Comparison of ENCODE assay signal across 9 mouse cellular contexts in the genomic region with DNA sequence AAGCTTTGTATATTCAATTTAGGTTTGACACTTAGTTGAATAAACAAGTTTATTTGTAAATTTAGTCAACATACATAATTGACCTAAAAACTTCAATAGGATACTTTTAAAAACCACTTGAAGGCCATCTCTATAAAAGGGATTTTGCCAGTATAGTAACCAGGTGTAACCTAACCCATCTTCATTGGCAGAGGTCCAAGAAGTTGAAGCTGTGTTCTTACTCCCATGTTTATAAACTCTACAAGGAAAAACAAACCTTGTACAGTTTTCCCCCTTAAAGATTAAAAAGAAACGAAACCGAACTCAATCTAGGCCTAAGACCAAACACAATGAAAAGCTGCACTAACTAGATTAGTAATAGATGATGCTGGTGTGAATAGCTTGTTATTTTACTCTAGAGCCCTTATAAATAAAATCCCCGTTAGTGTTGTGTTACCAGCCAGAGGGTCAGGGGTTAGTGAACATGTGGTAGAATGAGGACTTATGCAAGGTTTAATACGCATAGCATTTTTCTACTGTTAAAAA. TPM values are rescaled to one million over a fixed set of nuclear protein-coding genes. Genes with fewer than 3 reads are reported as not detected.
DNase-seq lines count a peak whose midpoint lies in the region; ATAC-seq and TF ChIP-seq lines count a peak whose summit lies in the region.
"Had no signal": no experiment of that assay in that cellular context is flagged by ENCODE, and none has a peak within 500 bp of the region (broad histone marks: within the 10 kb centered on the region; RNA-seq: fewer than 3 reads in every experiment).

No protein-coding gene starts in this region.

- no peak overlapping the region; the same call in 1 of the 2 replicates for H3K27ac ChIP-seq in gastrocnemius, adult 2 months
- no peak overlapping the region for H3K27ac ChIP-seq in forebrain, embryonic 14.5 days (ENCODE audit: low read depth, low read length)
- H3K27ac ChIP-seq in liver, embryonic 14.5 days = no peak overlapping the region

- no peaks in the 10 kb centered on the region for H3K9me3 ChIP-seq in forebrain, embryonic 14.5 days (replicated peaks; ENCODE audit: control insufficient read depth, low read length)
- no peaks in the 10 kb centered on the region for H3K9me3 ChIP-seq in liver, embryonic 14.5 days (ENCODE audit: control insufficient read depth, low read length)

- no peak for TF ChIP-seq EP300 in liver, embryonic 14.5 days (IDR thresholded peaks at IDR 0.05; ENCODE audit: low read depth)

- intact Hi-C loops in gastrocnemius, adult 2 months (cut with DNase I) = no loop called here

- H3K4me2 ChIP-seq in forebrain, embryonic 14.5 days (ENCODE audit: low read length) = peak overlapping the region; percentile 66
- H3K4me2 ChIP-seq in liver, embryonic 14.5 days (ENCODE audit: low read depth) = peak overlapping the region; percentile 77

- peaks cover 24% of the 10 kb centered on the region; the same call in 1 of the 2 replicates for H3K36me3 ChIP-seq in forebrain, embryonic 14.5 days (ENCODE audit: control insufficient read depth, insufficient read depth, low read length)
- H3K36me3 ChIP-seq in liver, embryonic 14.5 days (replicated peaks; ENCODE audit: control insufficient read depth, insufficient read depth, low read depth) = peaks cover 20% of the 10 kb centered on the region

- 59% methylated on average over 4 of the region's 4 CpGs for WGBS in forebrain, embryonic 14.5 days
- 76% methylated on average over 4 of the region's 4 CpGs for WGBS in liver, embryonic 14.5 days (ENCODE audit: insufficient replicate concordance)

- peak overlapping the region; percentile 9; the same call in 1 of the 2 replicates for H3K9ac ChIP-seq in forebrain, embryonic 14.5 days (ENCODE audit: low read length)
- H3K9ac ChIP-seq in liver, embryonic 14.5 days (replicated peaks) = peak overlapping the region; percentile 47

- TF ChIP-seq CTCF in gastrocnemius, adult 2 months (IDR thresholded peaks at IDR 0.05) = no peak
- TF ChIP-seq CTCF in liver, embryonic 14.5 days (IDR thresholded peaks at IDR 0.05; ENCODE audit: low read depth) = no peak

- peaks cover 7% of the 10 kb centered on the region; the same call in 1 of the 2 replicates for H3K4me1 ChIP-seq in forebrain, embryonic 14.5 days (ENCODE audit: control insufficient read depth, insufficient read depth, low read length)
- peaks cover 4 to 6% of the 10 kb centered on the region in 2 experiments; a peak in 3 of 4 replicates for H3K4me1 ChIP-seq in liver, embryonic 14.5 days (replicated peaks; ENCODE audit: control insufficient read depth in 2 of 2, insufficient read depth in 2 of 2, low read length in 1 of 2)

- peak overlapping the region; percentile 93 for H3K4me3 ChIP-seq in gastrocnemius, adult 2 months
- peak overlapping the region; percentile 29 for H3K4me3 ChIP-seq in forebrain, embryonic 14.5 days (ENCODE audit: low read depth, low read length)
- H3K4me3 ChIP-seq in liver, embryonic 14.5 days (ENCODE audit: insufficient read depth in 1 of 2, low read depth in 2 of 2, low read length in 2 of 2) = peak overlapping the region in 1 of 2 experiments; percentile 55; a peak in 2 of 4 replicates

- DNase-seq in gastrocnemius, adult 2 months = no peak
- DNase-seq in gastrocnemius, postnatal 25 days = no peak
- peak; percentile 43 for DNase-seq in 416B (ENCODE audit: low read depth)
- DNase-seq in forebrain, embryonic 14.5 days (ENCODE audit: low spot score) = no peak
- DNase-seq in liver, embryonic 14.5 days (ENCODE audit: low read depth in 3 of 3, low spot score in 3 of 3) = no peak
- DNase-seq in layer of hippocampus, adult 8-10 months (ENCODE audit: low spot score in 2 of 2) = no peak
- no peak for DNase-seq in right cerebral cortex, postnatal 36 days (ENCODE audit: low spot score in 2 of 2)
- no peak for DNase-seq in urinary bladder, adult 2 months (ENCODE audit: low spot score)
- DNase-seq: cerebellum, adult 9-11 months had no signal

- H3K27me3 ChIP-seq in forebrain, embryonic 14.5 days (replicated peaks; ENCODE audit: control insufficient read depth, insufficient read depth, low read length) = no peaks in the 10 kb centered on the region
- H3K27me3 ChIP-seq in liver, embryonic 14.5 days (ENCODE audit: control insufficient read depth, insufficient read depth, low read length) = no peaks in the 10 kb centered on the region

- no peak for ATAC-seq in forebrain, embryonic 14.5 days
- ATAC-seq in liver, embryonic 14.5 days (ENCODE audit: insufficient read depth) = no peak

RNA-seq across cellular contexts. Expression of a gene that starts 5.4 kb away (rescaled TPM):
- total RNA-seq in gastrocnemius, adult 2 months (2021) = 10 to 100 TPM; 55.9 to 58.7 TPM
- 10 to 100 TPM; 65.8 to 68.4 TPM for total RNA-seq in gastrocnemius, postnatal 25 days (2021)
- 2,620 and 3,081 TPM in 2 replicates for polyA plus RNA-seq in forebrain, embryonic 14.5 days (2014; fragmentation: Nextera tagmentation; extraction: Ambion mirVana)
- polyA plus RNA-seq in liver, embryonic 14.5 days (2012; rRNA removed) = 173 and 248 TPM in 2 replicates
- 651 and 676 TPM in 2 replicates for polyA plus RNA-seq in liver, embryonic 14.5 days (2014; fragmentation: Nextera tagmentation; extraction: Ambion mirVana)
- 100 to 1,000 TPM; 243 to 308 (median 280) TPM for total RNA-seq in layer of hippocampus, adult 8-10 months (2022)
- polyA plus RNA-seq in urinary bladder, adult 2 months (2012; rRNA removed) = 374 and 394 TPM in 2 replicates

RNA-seq across cellular contexts. Expression of a gene that starts 7.8 kb away (rescaled TPM):
- 1 to 10 TPM; 7.0 to 7.4 TPM for total RNA-seq in gastrocnemius, adult 2 months (2021)
- 1 to 10 TPM; 6.1 to 6.6 TPM for total RNA-seq in gastrocnemius, postnatal 25 days (2021)
- 23.4 and 24.9 TPM in 2 replicates for polyA plus RNA-seq in forebrain, embryonic 14.5 days (2014; fragmentation: Nextera tagmentation; extraction: Ambion mirVana)
- polyA plus RNA-seq in liver, embryonic 14.5 days (2012; rRNA removed) = 10.4 and 12.1 TPM in 2 replicates
- 6.4 and 7.9 TPM in 2 replicates for polyA plus RNA-seq in liver, embryonic 14.5 days (2014; fragmentation: Nextera tagmentation; extraction: Ambion mirVana)
- total RNA-seq in layer of hippocampus, adult 8-10 months (2022) = 10 to 100 TPM; 26.3 to 31.6 (median 28.2) TPM
- 23.3 and 23.7 TPM in 2 replicates for polyA plus RNA-seq in urinary bladder, adult 2 months (2012; rRNA removed)

RNA-seq across cellular contexts. Expression of a gene that starts 9.8 kb away (rescaled TPM):
- total RNA-seq in gastrocnemius, adult 2 months (2021) = 1 to 10 TPM; 3.0 to 3.8 TPM
- total RNA-seq in gastrocnemius, postnatal 25 days (2021) = 1 to 10 TPM; 3.6 to 4.3 TPM
- 53.9 and 59.5 TPM in 2 replicates for polyA plus RNA-seq in forebrain, embryonic 14.5 days (2014; fragmentation: Nextera tagmentation; extraction: Ambion mirVana)
- 55.9 and 59.1 TPM in 2 replicates for polyA plus RNA-seq in liver, embryonic 14.5 days (2012; rRNA removed)
- 102 and 113 TPM in 2 replicates for polyA plus RNA-seq in liver, embryonic 14.5 days (2014; fragmentation: Nextera tagmentation; extraction: Ambion mirVana)
- 10 to 100 TPM; 11.6 to 20.7 (median 16.1) TPM for total RNA-seq in layer of hippocampus, adult 8-10 months (2022)
- 45.4 and 51.7 TPM in 2 replicates for polyA plus RNA-seq in urinary bladder, adult 2 months (2012; rRNA removed)

RNA-seq across cellular contexts. Expression of a gene that starts 47.8 kb away (rescaled TPM):
- 1 to 10 TPM; 4.2 to 4.5 TPM for total RNA-seq in gastrocnemius, adult 2 months (2021)
- 1 to 10 TPM; 4.2 to 4.5 TPM for total RNA-seq in gastrocnemius, postnatal 25 days (2021)
- 0.48 and 0.62 TPM in 2 replicates for polyA plus RNA-seq in forebrain, embryonic 14.5 days (2014; fragmentation: Nextera tagmentation; extraction: Ambion mirVana)
- 0.10 and 0.11 TPM in 2 replicates for polyA plus RNA-seq in liver, embryonic 14.5 days (2012; rRNA removed)
- polyA plus RNA-seq in liver, embryonic 14.5 days (2014; fragmentation: Nextera tagmentation; extraction: Ambion mirVana) = 0.16 and 0.17 TPM in 2 replicates
- 10 to 100 TPM in 3 of 4 experiments, 1 to 10 TPM in 1; 6.7 to 13.0 (median 11.3) TPM for total RNA-seq in layer of hippocampus, adult 8-10 months (2022)
- polyA plus RNA-seq in urinary bladder, adult 2 months (2012; rRNA removed) = 24.7 and 35.7 TPM in 2 replicates

RNA-seq across cellular contexts. Expression of a gene that starts 55.4 kb away (rescaled TPM):
- under 1 TPM; 0.13 to 0.50 TPM for total RNA-seq in gastrocnemius, adult 2 months (2021)
- total RNA-seq in gastrocnemius, postnatal 25 days (2021) = under 1 TPM; 0.16 to 0.38 TPM
- polyA plus RNA-seq in forebrain, embryonic 14.5 days (2014; fragmentation: Nextera tagmentation; extraction: Ambion mirVana) = 0.19 and 0.62 TPM in 2 replicates
- polyA plus RNA-seq in liver, embryonic 14.5 days (2012; rRNA removed) = 18.7 and 19.6 TPM in 2 replicates
- 14.9 and 16.8 TPM in 2 replicates for polyA plus RNA-seq in liver, embryonic 14.5 days (2014; fragmentation: Nextera tagmentation; extraction: Ambion mirVana)
- total RNA-seq in layer of hippocampus, adult 8-10 months (2022) = 1 to 10 TPM; 1.5 to 3.6 (median 2.3) TPM
- 4.5 and 5.6 TPM in 2 replicates for polyA plus RNA-seq in urinary bladder, adult 2 months (2012; rRNA removed)
